Mouse (Mus musculus) CH12.LX (cell line): ENCODE data around the gene Cabcoco1. TPM values are rescaled to one million over a fixed set of nuclear protein-coding genes. Genes with fewer than 3 reads are reported as not detected.

Experiments used
- DNase-seq: peaks from one replicate; pipeline ENCODE4 v3.0.0-alpha.2; 2013; ENCODE audit errors: extremely low read depth
- H3K27ac ChIP-seq: 2 replicates; pipeline ENCODE4 v1.5.1; 2012; ENCODE audit warnings: low read depth, mild to moderate bottlenecking, control low read depth, moderate library complexity; ENCODE audit not compliant: insufficient read depth
- H3K27me3 ChIP-seq: replicated peaks from 2 replicates; pipeline ENCODE3; 2012; ENCODE audit warnings: inconsistent platforms
- H3K36me3 ChIP-seq, 2 experiments: replicated peaks in 1 of 2; 2 replicates each; pipeline versions ENCODE3 to v1.6.1; 2012; ENCODE audit warnings: inconsistent platforms in 1 of 2, low read length in 1 of 2, mild to moderate bottlenecking in 1 of 2, mixed read lengths in 1 of 2, moderate library complexity in 1 of 2; ENCODE audit not compliant: control insufficient read depth in 1 of 2, insufficient read depth in 1 of 2
- H3K4me1 ChIP-seq, 2 experiments: 2 replicates each; pipeline ENCODE4 v1.6.1; 2012; ENCODE audit warnings: inconsistent platforms in 1 of 2, moderate library complexity in 1 of 2; ENCODE audit not compliant: insufficient read depth in 2 of 2, control insufficient read depth in 1 of 2
- H3K4me2 ChIP-seq: 2 replicates; pipeline ENCODE4 v1.6.1; 2012; ENCODE audit warnings: low read depth, mild to moderate bottlenecking, control low read depth; ENCODE audit not compliant: poor library complexity, insufficient read depth, severe bottlenecking
- H3K4me3 ChIP-seq, 3 experiments: fragments of 150-350 bp in 1 of 3; sonication (generic) in 1 of 3; replicated peaks in 1 of 3; 2 replicates each; pipeline versions ENCODE3 to v1.5.1; 2011 to 2012; ENCODE audit warnings: low read depth in 2 of 3, low read length in 2 of 3, mild to moderate bottlenecking in 2 of 3, moderate library complexity in 2 of 3, control low read depth in 1 of 3, improper control_type of control experiment in 1 of 3, inconsistent platforms in 1 of 3, mixed read lengths in 1 of 3; ENCODE audit not compliant: poor library complexity in 1 of 3
- H3K79me2 ChIP-seq: replicated peaks from 2 replicates; pipeline ENCODE4 v1.6.1; 2012; ENCODE audit warnings: mild to moderate bottlenecking, moderate library complexity; ENCODE audit not compliant: control insufficient read depth, poor library complexity, insufficient read depth, severe bottlenecking; ENCODE audit errors: extremely low read depth
- H3K9ac ChIP-seq: 2 replicates; pipeline ENCODE4 v1.6.1; 2012; ENCODE audit warnings: low read depth, mild to moderate bottlenecking, control low read depth, moderate library complexity; ENCODE audit not compliant: insufficient read depth
- H3K9me3 ChIP-seq: replicated peaks from 2 replicates; pipeline ENCODE3; 2012; ENCODE audit warnings: low read length, inconsistent platforms, mixed read lengths
- BHLHE40 ChIP-seq: IDR thresholded peaks from 2 replicates; pipeline ENCODE4 v1.6.1; 2011; ENCODE audit warnings: mild to moderate bottlenecking, low read depth, low read length, improper control_type of control experiment
- ELF1 ChIP-seq: IDR thresholded peaks from 2 replicates; pipeline ENCODE4 v1.6.1; 2014; ENCODE audit warnings: low read depth, mild to moderate bottlenecking, inconsistent platforms, low read length, improper control_type of control experiment
- HCFC1 ChIP-seq: IDR thresholded peaks from 2 replicates; pipeline ENCODE4 v1.6.1; 2012; ENCODE audit warnings: low read depth, mild to moderate bottlenecking, inconsistent platforms, low read length, improper control_type of control experiment
- IRF4 ChIP-seq: IDR thresholded peaks from 2 replicates; pipeline ENCODE4 v1.6.1; 2014; ENCODE audit warnings: low read depth, mild to moderate bottlenecking, inconsistent platforms, low read length, improper control_type of control experiment
- JUND ChIP-seq: conservative IDR thresholded peaks from 2 replicates; pipeline ENCODE4 v1.6.1; 2011; ENCODE audit warnings: low read depth, low read length, improper control_type of control experiment
- MAX ChIP-seq: IDR thresholded peaks from 2 replicates; pipeline ENCODE4 v1.6.1; 2011; ENCODE audit warnings: low read length, improper control_type of control experiment
- MAZ ChIP-seq: IDR thresholded peaks from 2 replicates; pipeline ENCODE4 v1.6.1; 2012; ENCODE audit warnings: low read depth, mild to moderate bottlenecking, inconsistent platforms, low read length, improper control_type of control experiment, moderate library complexity
- MXI1 ChIP-seq: IDR thresholded peaks from 2 replicates; pipeline ENCODE4 v1.6.1; 2011; ENCODE audit warnings: mild to moderate bottlenecking, low read depth, low read length, improper control_type of control experiment
- MYC ChIP-seq: IDR thresholded peaks from 2 replicates; pipeline ENCODE4 v1.6.1; 2011; ENCODE audit warnings: low read depth, mild to moderate bottlenecking, improper control_type of control experiment, low read length
- NRF1 ChIP-seq: IDR thresholded peaks from 2 replicates; pipeline ENCODE4 v1.6.1; 2014; ENCODE audit warnings: low read depth, mild to moderate bottlenecking, inconsistent platforms, low read length, improper control_type of control experiment, moderate library complexity
- POLR2A ChIP-seq: IDR thresholded peaks from 2 replicates; pipeline ENCODE4 v1.6.1; 2011; ENCODE audit warnings: low read depth, mild to moderate bottlenecking, improper control_type of control experiment, low read length
- POLR2AphosphoS2 ChIP-seq: IDR thresholded peaks from 2 replicates; pipeline ENCODE4 v1.6.1; 2011; ENCODE audit warnings: low read depth, low read length, improper control_type of control experiment
- SIN3A ChIP-seq: IDR thresholded peaks from 2 replicates; pipeline ENCODE4 v1.6.1; 2012; ENCODE audit warnings: low read length, improper control_type of control experiment, inconsistent platforms
- TBP ChIP-seq: conservative IDR thresholded peaks from 2 replicates; pipeline ENCODE4 v1.6.1; 2011; ENCODE audit warnings: low read depth, low read length, improper control_type of control experiment
- USF1 ChIP-seq: IDR thresholded peaks from 2 replicates; pipeline ENCODE4 v1.6.1; 2014; ENCODE audit warnings: low read depth, mild to moderate bottlenecking, inconsistent platforms, low read length, improper control_type of control experiment
- USF2 ChIP-seq: conservative IDR thresholded peaks from 2 replicates; pipeline ENCODE4 v1.6.1; 2011; ENCODE audit warnings: low read depth, low read length, improper control_type of control experiment
- ZMIZ1 ChIP-seq: IDR thresholded peaks from 2 replicates; pipeline ENCODE4 v1.6.1; 2012; ENCODE audit warnings: low read depth, mild to moderate bottlenecking, inconsistent platforms, low read length, improper control_type of control experiment
- ZNF384 ChIP-seq: IDR thresholded peaks from 2 replicates; pipeline ENCODE4 v1.6.1; 2012; ENCODE audit warnings: low read depth, low read length, improper control_type of control experiment, inconsistent platforms
- dilution Hi-C: fragments of 300-500 bp; cut with MboI; formaldehyde crosslinking; loops from 2 replicates; pipeline ENCODE4 v1.14.3; 2020; ENCODE audit warnings: low sequenced_read_pairs; ENCODE audit not compliant: extremely low pct_unique_long_range_greater_than_20kb, extremely low pct_ligation_motif_present
- in situ Hi-C: fragments of 300-500 bp; cut with MboI; formaldehyde crosslinking; loops from 3 replicates; pipeline ENCODE4 v1.14.3; 2019; ENCODE audit warnings: low sequenced_read_pairs, low pct_ligation_motif_present, low pct_unique_long_range_greater_than_20kb, mixed read lengths
- polyA plus RNA-seq: library from polyadenylated mRNA; unstranded; fragments of >175 nt; gene quantifications from 2 replicates; pipeline ENCODE4 v1.2.1, GENCODE M21; 2012; ENCODE audit warnings: low read depth; ENCODE audit not compliant: insufficient read length
- total RNA-seq, 2 experiments: library from RNA; depleted of rRNA; stranded (reverse); fragments of 300-350 nt in 1 of 2; fragments of >200 nt in 1 of 2; gene quantifications; 2 replicates each; pipeline ENCODE4 v1.2.3; 2012 to 2014

Cabcoco1 gene
- total and polyA plus RNA-seq, 3 experiments: 0.72 to 2.4 (median 0.90) TPM

DNA sequence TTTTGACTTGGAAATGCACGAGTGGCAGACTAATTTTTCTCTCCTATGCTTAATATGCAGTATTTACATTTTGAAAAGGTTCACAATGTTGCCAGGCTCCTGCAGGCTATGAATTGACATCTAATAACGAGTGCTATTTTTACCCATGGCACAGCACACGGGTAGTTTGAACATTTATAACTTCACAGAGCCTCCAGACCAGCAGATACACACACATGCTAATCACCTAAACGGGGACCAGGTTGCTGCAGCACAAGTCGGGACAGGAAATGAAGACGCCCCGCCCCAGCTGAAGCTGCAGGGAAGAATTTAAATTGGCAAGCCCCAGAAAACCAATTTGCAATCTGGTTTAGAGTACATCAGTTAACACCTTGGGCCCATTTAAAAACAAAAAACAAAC lies 98.6 kb downstream of the Cabcoco1 start (continued):
- no peak for TF ChIP-seq NRF1
- TF ChIP-seq MYC: no peak
- no peak for TF ChIP-seq POLR2AphosphoS2

DNA sequence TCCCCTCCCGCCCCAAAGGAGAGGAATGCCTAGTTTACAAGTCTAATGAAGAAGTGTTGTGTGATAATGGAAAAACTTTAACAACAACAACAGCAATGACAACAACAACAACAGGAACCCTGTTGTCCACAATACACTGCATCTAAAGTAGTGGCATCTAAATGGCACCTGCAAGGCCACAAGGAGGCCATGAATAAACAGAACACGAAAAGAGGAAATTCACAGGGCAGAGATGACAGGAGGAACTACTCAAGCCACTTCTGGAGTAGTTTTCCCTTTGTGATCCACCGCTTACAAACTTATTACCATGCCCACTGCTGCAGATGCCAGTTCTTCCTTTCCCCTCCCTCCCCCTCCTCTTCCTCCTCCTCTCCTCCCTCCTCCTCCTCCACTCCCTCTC lies 99.0 kb downstream of the Cabcoco1 start:
- H3K4me1 ChIP-seq: peaks cover 12 to 63% of the 10 kb centered on the region in 2 experiments
- H3K36me3 ChIP-seq: no peaks in the 10 kb centered on the region
- H3K27me3 ChIP-seq: no peaks in the 10 kb centered on the region
- H3K27ac ChIP-seq: peak overlapping the region; percentile 98
- in situ Hi-C loops: no loop called here
- dilution Hi-C loops: no loop called here
- peak; percentile 58 for DNase-seq
- peak overlapping the region; percentile 71 for H3K9ac ChIP-seq
- no peaks in the 10 kb centered on the region for H3K9me3 ChIP-seq
- no peaks in the 10 kb centered on the region for H3K79me2 ChIP-seq
- peak overlapping the region; percentile 54 for H3K4me2 ChIP-seq
- H3K4me3 ChIP-seq: peak overlapping the region in 2 of 3 experiments; percentile 10 to 45
- TF ChIP-seq BHLHE40: peak; percentile 65
- no peak for TF ChIP-seq MAX
- TF ChIP-seq TBP: no peak
- TF ChIP-seq POLR2A: 0 out of 2 replicates have a peak, but pooled peaks have one; percentile 13
- no peak for TF ChIP-seq MXI1
- TF ChIP-seq MYC: no peak
- TF ChIP-seq HCFC1: no peak
- 0 out of 2 replicates have a peak, but pooled peaks have one; percentile 39 for TF ChIP-seq SIN3A
- peak; percentile 59; the same call in 1 of the 2 replicates for TF ChIP-seq IRF4
- TF ChIP-seq JUND: no peak
- no peak for TF ChIP-seq NRF1
- TF ChIP-seq MAZ: no peak

DNA sequence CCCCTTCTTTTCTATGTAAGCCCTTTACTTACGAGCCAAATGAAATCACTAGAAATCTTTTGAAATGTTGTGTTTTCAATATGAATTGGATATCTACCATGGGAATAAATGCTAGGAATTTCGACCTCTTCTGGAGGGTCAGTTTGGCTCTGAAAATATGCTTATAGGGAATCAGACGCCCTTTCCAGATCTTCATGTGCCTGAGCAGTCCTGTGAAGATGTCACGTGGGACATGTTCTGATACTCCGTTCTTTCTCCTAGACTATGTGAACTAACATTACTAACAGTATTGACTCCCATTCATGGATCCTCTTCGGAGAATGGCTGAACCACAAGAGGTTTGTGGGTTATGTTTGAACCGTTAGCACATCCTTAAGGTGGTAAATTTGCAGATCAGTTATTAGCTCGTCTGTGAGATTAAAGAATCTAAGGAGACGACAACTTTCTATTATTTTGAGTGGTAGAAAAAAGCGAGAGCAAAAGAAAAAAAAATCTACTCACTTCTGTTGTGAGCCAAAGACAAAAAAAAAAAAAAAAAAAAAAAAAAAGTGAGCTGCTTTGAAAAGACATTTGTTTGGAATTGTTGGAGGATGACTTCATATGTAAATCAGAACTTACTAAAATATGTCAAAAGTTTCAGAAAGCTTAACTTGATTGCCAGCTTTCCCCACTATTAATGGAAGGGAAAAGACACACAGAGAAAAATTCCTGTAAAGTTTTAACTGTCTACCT lies 99.6 kb downstream of the Cabcoco1 start:
- in situ Hi-C loops: no loop called here
- Histone ChIP-seq H3K79me2 (no peaks in the 10 kb centered on the region), H3K9ac (peak overlapping the region; percentile 71), H3K27me3 (no peaks in the 10 kb centered on the region), H3K9me3 (no peaks in the 10 kb centered on the region), H3K36me3 (no peaks in the 10 kb centered on the region), H3K27ac (peak overlapping the region; percentile 90), H3K4me1 (peaks cover 9 to 63% of the 10 kb centered on the region in 2 experiments), H3K4me3 (no peak overlapping the region), H3K4me2 (peak overlapping the region; percentile 54)
- no peak for DNase-seq
- dilution Hi-C loops: no loop called here
- TF ChIP-seq MXI1 (no peak), JUND (peak; percentile 39; the same call in 1 of the 2 replicates), USF2 (peak; percentile 59), BHLHE40 (peak; percentile 52), POLR2A (no peak), POLR2AphosphoS2 (no peak), ZNF384 (peak; percentile 96), ELF1 (no peak), USF1 (peak; percentile 42), MAX (peak; percentile 28; the same call in 1 of the 2 replicates), ZMIZ1 (no peak)
